Mouse (Mus musculus): ENCODE measurements around the gene Usp39. TPM values are rescaled to one million over a fixed set of nuclear protein-coding genes. Genes with fewer than 3 reads are reported as not detected.
A peak's percentile ranks its signal among the peaks of the same experiment; 100 is the strongest.

Gene Usp39
- polyA plus RNA-seq, 1 experiment: 53.7 TPM

DNA sequence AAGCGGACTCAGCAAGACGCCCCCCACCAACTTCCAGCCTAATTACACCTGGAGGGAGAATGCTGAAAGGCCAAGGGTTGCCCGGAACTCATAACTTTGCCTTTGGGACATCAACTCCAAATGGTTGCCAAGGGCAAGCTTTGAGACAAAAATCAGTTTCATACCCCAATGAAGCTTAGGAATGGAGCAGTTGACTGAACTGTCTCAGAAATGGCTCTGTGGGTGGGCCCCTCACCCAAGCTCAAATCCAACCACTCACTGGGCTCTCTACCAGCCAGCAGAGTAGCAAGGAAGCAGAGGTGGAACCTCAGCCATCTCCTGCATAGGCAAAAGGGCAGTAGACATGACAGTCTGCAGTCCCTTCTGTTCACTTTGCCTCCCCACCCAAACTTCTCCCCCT is 42.8 kb upstream of the Usp39 start:
- Histone ChIP-seq H3K27ac (ENCODE audit: control insufficient read depth, insufficient read depth, low read depth, low read length, poor library complexity) (0 out of 2 replicates have a peak overlapping the region, but pooled peaks have one; percentile 99), H3K4me1 (ENCODE audit: control insufficient read depth, insufficient read depth, low read length) (peaks cover 4% of the 10 kb centered on the region), H3K4me3 (replicated peaks; ENCODE audit: control insufficient read depth, low read depth, low read length) (no peak overlapping the region)
- 82% methylated on average over 3 of the region's 3 CpGs for WGBS
- TF ChIP-seq POLR2A (IDR thresholded peaks at IDR 0.05; ENCODE audit: borderline replicate concordance, control insufficient read depth, low read depth, low read length) (no peak), CTCF (IDR thresholded peaks at IDR 0.05; ENCODE audit: control insufficient read depth, insufficient read depth, low read length) (no peak)

DNA sequence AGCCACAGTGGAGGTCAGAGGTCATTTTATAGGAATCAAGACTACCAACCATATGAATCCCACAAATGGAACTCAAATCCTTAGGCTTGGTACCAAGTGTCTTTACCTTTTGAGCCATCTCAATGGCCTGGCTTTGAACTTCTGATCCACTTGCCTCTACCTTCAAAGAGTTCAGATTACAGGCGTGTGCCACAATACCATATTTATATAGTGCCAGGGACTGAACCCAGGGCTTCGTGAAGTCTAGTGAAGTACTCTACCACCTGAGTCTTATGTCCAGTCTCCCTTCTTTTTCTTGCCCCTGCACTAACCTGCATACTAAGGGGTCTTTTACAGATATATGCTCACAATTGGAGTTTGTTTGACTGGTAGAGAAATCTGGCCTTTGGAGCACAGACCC is 41.6 kb upstream of the Usp39 start:
- H3K4me3 ChIP-seq (replicated peaks; ENCODE audit: control insufficient read depth, low read depth, low read length): no peak overlapping the region
- no peak overlapping the region for H3K27ac ChIP-seq (ENCODE audit: control insufficient read depth, insufficient read depth, low read depth, low read length, poor library complexity)
- TF ChIP-seq POLR2A (IDR thresholded peaks at IDR 0.05; ENCODE audit: borderline replicate concordance, control insufficient read depth, low read depth, low read length) (no peak), CTCF (IDR thresholded peaks at IDR 0.05; ENCODE audit: control insufficient read depth, insufficient read depth, low read length) (no peak)
- 80% methylated on average over 2 of the region's 2 CpGs for WGBS
- peaks cover 4% of the 10 kb centered on the region for H3K4me1 ChIP-seq (ENCODE audit: control insufficient read depth, insufficient read depth, low read length)

DNA sequence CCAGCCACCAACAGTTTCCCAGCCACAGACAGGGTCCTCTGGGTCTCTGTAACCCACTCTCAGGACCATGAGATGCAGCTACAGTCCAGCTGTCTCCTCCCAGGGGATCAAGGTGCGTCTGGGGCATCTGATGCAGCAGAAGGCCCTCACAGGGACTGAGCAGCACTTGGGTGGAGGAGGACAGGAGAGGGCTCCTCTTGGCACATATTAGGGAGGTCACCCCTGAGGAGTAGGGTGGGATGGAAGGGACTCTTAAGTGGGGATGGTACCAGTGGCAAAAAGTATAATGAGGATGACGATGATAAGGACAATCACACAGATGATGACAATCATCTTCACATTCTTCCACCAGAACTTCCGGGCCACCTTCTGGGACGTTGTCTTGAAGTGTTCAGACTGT is 40.3 kb upstream of the Usp39 start:
- Histone ChIP-seq H3K4me1 (ENCODE audit: control insufficient read depth, insufficient read depth, low read length) (peaks cover 4% of the 10 kb centered on the region), H3K4me3 (replicated peaks; ENCODE audit: control insufficient read depth, low read depth, low read length) (no peak overlapping the region), H3K27ac (ENCODE audit: control insufficient read depth, insufficient read depth, low read depth, low read length, poor library complexity) (no peak overlapping the region)
- TF ChIP-seq CTCF (IDR thresholded peaks at IDR 0.05; ENCODE audit: control insufficient read depth, insufficient read depth, low read length): no peak
- no peak for TF ChIP-seq POLR2A (IDR thresholded peaks at IDR 0.05; ENCODE audit: borderline replicate concordance, control insufficient read depth, low read depth, low read length)
- WGBS: 69% methylated on average over 4 of the region's 4 CpGs

DNA sequence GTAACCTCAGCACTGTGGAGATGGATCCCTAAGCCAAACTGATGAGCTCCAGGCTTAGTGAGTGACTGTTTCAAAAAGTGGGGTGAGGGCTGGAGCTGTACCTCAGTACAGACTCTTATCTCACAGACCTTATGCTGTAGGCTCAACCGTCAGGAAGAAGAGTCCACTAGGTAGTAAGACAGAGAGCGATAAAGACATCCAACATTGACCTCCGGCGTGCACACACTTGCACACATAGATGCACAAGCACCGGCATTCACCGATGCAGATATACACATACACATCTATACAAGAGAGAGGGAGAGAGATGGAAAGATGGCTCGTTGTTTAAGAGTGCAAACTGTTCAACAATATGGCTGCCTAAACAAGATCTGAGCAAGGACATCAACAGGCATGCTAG is 39.0 kb upstream of the Usp39 start:
- Histone ChIP-seq H3K27ac (ENCODE audit: control insufficient read depth, insufficient read depth, low read depth, low read length, poor library complexity) (peak overlapping the region; percentile 4; the same call in 1 of the 2 replicates), H3K4me1 (ENCODE audit: control insufficient read depth, insufficient read depth, low read length) (peaks cover 3% of the 10 kb centered on the region), H3K4me3 (replicated peaks; ENCODE audit: control insufficient read depth, low read depth, low read length) (no peak overlapping the region)
- WGBS: 65% methylated on average over 7 of the region's 7 CpGs
- TF ChIP-seq POLR2A (IDR thresholded peaks at IDR 0.05; ENCODE audit: borderline replicate concordance, control insufficient read depth, low read depth, low read length) (no peak), CTCF (IDR thresholded peaks at IDR 0.05; ENCODE audit: control insufficient read depth, insufficient read depth, low read length) (no peak)

DNA sequence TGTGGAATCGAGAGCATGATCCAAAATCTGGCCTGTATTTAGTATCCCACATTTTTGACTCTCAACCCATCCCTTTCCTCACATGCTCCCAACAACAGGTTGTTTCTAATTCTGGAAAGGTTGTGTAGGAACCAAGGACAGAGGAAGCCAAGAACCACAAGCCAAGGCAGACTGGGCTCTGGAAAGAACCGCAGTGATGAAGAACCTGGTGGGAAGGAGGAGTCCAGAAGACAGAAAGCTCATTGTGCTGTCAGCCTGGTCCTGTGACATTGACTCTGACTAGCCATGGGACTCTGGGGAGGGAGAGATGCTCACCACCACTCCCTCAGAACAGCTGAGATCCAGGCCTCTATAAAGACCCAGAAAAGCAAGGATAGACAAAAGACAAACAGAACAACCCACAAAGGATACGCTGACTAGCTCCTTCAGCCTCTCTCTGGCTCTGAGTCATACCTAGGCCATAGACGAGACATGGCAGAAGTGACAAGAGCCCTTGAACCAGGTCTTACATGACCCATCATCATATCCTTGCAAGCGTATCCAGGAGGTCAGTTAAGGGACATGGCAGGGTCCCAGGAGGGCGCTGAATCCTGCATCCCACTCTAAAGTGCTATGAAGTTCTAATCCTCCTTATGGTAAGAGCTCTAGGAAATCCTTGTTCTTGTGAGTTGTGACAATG is 38.3 kb upstream of the Usp39 start:
- Histone ChIP-seq H3K4me1 (ENCODE audit: control insufficient read depth, insufficient read depth, low read length) (peaks cover 2% of the 10 kb centered on the region; the same call in 1 of the 2 replicates), H3K4me3 (replicated peaks; ENCODE audit: control insufficient read depth, low read depth, low read length) (no peak overlapping the region), H3K27ac (ENCODE audit: control insufficient read depth, insufficient read depth, low read depth, low read length, poor library complexity) (peak overlapping the region; percentile 4; the same call in 1 of the 2 replicates)
- 68% methylated on average over 6 of the region's 6 CpGs for WGBS
- TF ChIP-seq POLR2A (IDR thresholded peaks at IDR 0.05; ENCODE audit: borderline replicate concordance, control insufficient read depth, low read depth, low read length) (no peak), CTCF (IDR thresholded peaks at IDR 0.05; ENCODE audit: control insufficient read depth, insufficient read depth, low read length) (no peak)

DNA sequence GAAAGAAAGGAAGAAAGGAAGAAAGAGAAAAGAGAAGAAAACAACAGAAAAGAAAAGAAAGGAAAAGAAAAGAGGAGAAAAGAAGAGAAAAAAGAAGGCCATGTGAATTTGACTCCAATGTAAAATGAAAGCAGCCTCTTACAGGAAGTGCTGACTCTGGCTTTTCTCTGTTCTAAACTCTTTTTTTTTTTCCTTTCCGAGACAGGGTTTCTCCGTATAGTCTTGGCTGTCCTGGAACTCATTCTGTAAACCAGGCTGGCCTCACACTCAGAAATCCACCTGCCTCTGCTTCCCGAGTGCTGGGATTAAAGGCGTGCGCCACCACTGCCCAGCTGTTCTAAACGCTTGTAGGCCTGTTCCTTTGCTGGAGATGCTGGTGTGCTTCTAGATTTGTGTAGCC is 37.5 kb upstream of the Usp39 start:
- no peak overlapping the region for H3K4me3 ChIP-seq (replicated peaks; ENCODE audit: control insufficient read depth, low read depth, low read length)
- 53% methylated on average over 6 of the region's 6 CpGs for WGBS
- TF ChIP-seq CTCF (IDR thresholded peaks at IDR 0.05; ENCODE audit: control insufficient read depth, insufficient read depth, low read length): no peak
- no peak for TF ChIP-seq POLR2A (IDR thresholded peaks at IDR 0.05; ENCODE audit: borderline replicate concordance, control insufficient read depth, low read depth, low read length)
- H3K27ac ChIP-seq (ENCODE audit: control insufficient read depth, insufficient read depth, low read depth, low read length, poor library complexity): no peak overlapping the region
- peaks cover 1% of the 10 kb centered on the region; the same call in 1 of the 2 replicates for H3K4me1 ChIP-seq (ENCODE audit: control insufficient read depth, insufficient read depth, low read length)

DNA sequence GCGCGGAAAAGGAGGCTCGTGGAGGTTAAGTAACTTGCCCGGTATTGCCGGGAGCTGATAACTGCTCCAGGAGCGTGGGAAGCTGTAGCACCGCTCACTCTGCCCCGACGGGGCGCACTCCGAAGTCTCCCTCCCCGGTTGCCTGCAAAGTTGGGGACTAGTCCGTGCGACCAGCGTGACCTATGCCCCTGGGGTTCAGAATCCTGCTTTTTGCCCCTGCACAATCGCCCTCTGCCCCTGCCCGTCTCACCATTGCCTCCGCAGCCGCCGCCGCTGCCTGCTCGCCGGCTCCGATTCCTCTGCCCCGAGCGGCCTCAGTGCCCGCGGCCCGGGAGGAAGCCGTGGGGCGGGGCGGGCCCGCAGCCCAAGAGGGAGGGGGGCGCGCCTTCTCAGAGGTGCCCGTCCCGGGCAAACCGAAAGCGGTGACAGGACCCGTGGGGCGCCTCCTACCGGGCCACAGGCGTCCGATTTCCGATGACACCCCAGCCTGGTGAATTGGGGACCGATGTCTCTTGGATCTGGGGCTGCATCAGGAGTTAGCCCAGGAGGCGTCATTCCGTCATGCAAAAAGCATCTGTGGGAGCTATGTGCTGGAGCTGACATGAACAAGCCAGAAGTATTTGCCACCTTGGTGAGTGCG is 35.3 kb upstream of the Usp39 start, which contains the start of gene Vamp5:
Vamp5 (minus strand) TSS at position 338 of the 640 bp plus-strand sequence.
- under 1% methylated on average over 49 of the region's 49 CpGs for WGBS
- no peaks in the 10 kb centered on the region; the same call in 1 of the 2 replicates for H3K4me1 ChIP-seq (ENCODE audit: control insufficient read depth, insufficient read depth, low read length)

DNA sequence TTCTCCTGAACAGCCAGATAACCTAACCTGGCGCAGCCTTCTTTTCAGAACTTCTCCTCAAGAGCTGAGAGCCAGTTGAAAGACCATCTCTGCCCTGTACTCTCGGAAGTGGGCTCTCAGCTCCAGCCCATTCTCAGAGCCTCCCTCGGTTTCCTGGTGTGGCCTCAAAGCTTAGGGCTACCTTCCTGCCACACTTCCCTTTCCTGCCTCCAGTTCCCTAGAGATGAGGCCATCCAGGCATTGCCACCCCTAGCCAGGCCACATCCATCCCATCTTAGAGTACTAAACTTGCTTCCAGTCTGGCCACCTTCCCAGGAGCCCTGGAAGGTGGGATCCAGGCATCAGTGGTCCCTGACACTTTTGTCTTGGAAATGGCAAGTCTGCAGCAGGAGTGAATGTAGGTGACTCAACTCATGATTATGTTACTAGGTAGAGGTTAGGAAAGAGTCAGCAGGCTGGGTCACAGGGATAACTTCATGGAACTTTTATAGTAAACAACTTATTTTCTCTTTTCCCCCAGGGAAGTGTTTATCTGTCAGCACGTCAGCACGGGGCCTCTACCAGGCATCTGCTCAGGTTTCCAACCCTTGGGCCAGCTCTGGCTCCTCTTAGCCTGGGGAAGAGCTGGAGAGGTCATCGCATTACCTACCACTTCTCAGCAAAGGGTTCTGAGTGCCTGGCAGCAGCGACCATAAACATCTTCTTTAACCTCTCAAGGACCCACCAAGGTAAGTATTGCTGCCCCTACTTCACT is 34.6 kb upstream of the Usp39 start:
- Histone ChIP-seq H3K27ac (ENCODE audit: control insufficient read depth, insufficient read depth, low read depth, low read length, poor library complexity) (peak overlapping the region; percentile 90), H3K4me1 (ENCODE audit: control insufficient read depth, insufficient read depth, low read length) (peaks cover 4% of the 10 kb centered on the region; the same call in 1 of the 2 replicates), H3K4me3 (replicated peaks; ENCODE audit: control insufficient read depth, low read depth, low read length) (peak overlapping the region; percentile 90)
- TF ChIP-seq CTCF (IDR thresholded peaks at IDR 0.05; ENCODE audit: control insufficient read depth, insufficient read depth, low read length) (no peak), POLR2A (IDR thresholded peaks at IDR 0.05; ENCODE audit: borderline replicate concordance, control insufficient read depth, low read depth, low read length) (no peak)
- 3% methylated on average over 7 of the region's 7 CpGs for WGBS

More for the DNA sequence above, 35.3 kb upstream of the Usp39 start, which contains the start of gene Vamp5:
- H3K4me3 ChIP-seq (replicated peaks; ENCODE audit: control insufficient read depth, low read depth, low read length): peak within 1 kb of the TSS; percentile 90
- H3K27ac ChIP-seq (ENCODE audit: control insufficient read depth, insufficient read depth, low read depth, low read length, poor library complexity): peak within 1 kb of the TSS; percentile 90
- TF ChIP-seq CTCF (IDR thresholded peaks at IDR 0.05; ENCODE audit: control insufficient read depth, insufficient read depth, low read length): peak; percentile 59
- peak; percentile 51; the same call in 1 of the 2 replicates for TF ChIP-seq POLR2A (IDR thresholded peaks at IDR 0.05; ENCODE audit: borderline replicate concordance, control insufficient read depth, low read depth, low read length)

Data from bone marrow, adult 2 months (tissue).